Mouse (Mus musculus) induced T-regulatory cell, adult 2 months (primary cell): ENCODE data around the gene Tnrc18.

Source experiments
- DNase-seq: peaks from one replicate; pipeline ENCODE4 v3.0.0-alpha.2; 2012; ENCODE audit warnings: low read depth

Tnrc18 gene

GRCm38 (mm10) chr5:142822286-142823095, 5.0 kb upstream of the Tnrc18 start:
- DNase-seq: peak; percentile 27

GRCm38 (mm10) chr5:142821974-142822285, 4.5 kb upstream of the Tnrc18 start:
- no peak for DNase-seq

GRCm38 (mm10) chr5:142821266-142821973, 4.0 kb upstream of the Tnrc18 start:
- DNase-seq: peak; percentile 39

GRCm38 (mm10) chr5:142820276-142821265, 3.1 kb upstream of the Tnrc18 start:
- DNase-seq: peak; percentile 43

GRCm38 (mm10) chr5:142819385-142820275, 2.2 kb upstream of the Tnrc18 start:
- peak; percentile 32 for DNase-seq

- no peak for DNase-seq
Observed at GRCm38 (mm10) chr5:142818435-142819360, 1.2 kb upstream of the Tnrc18 start.

GRCm38 (mm10) chr5:142816811-142817523, 495 bp downstream of the Tnrc18 start:
- peak; percentile 69 for DNase-seq

- peak; percentile 50 for DNase-seq
Observed at GRCm38 (mm10) chr5:142816031-142816810, 1.2 kb downstream of the Tnrc18 start.

- peak; percentile 56 for DNase-seq
Observed at GRCm38 (mm10) chr5:142815421-142816001, 2.0 kb downstream of the Tnrc18 start.

GRCm38 (mm10) chr5:142814711-142815420, 2.6 kb downstream of the Tnrc18 start:
- DNase-seq: peak; percentile 39

- peak; percentile 21 for DNase-seq
Observed at GRCm38 (mm10) chr5:142814161-142814651, 3.3 kb downstream of the Tnrc18 start.

GRCm38 (mm10) chr5:142813722-142814111, 3.7 kb downstream of the Tnrc18 start:
- DNase-seq: no peak

- no peak for DNase-seq
Observed at GRCm38 (mm10) chr5:142812976-142813721, 4.3 kb downstream of the Tnrc18 start.

GRCm38 (mm10) chr5:142812621-142812975, 4.9 kb downstream of the Tnrc18 start:
- DNase-seq: no peak

- no peak for DNase-seq
Observed at GRCm38 (mm10) chr5:142811870-142812443, 5.5 kb downstream of the Tnrc18 start.
